Mouse (Mus musculus): Measurements from ENCODE around the gene Sgta. TPM values are rescaled to one million over a fixed set of nuclear protein-coding genes. Genes with fewer than 3 reads are reported as not detected.

The Sgta gene
- polyA plus RNA-seq, 1 experiment, result 139 TPM

GRCm38 (mm10) chr10:81036988-81037580, 22.9 kb downstream of the Sgta start, which contains the start of gene Slc39a3:
TSS of gene Slc39a3 (minus strand) at chr10:81037426.
- no peak within 1 kb of the TSS for H3K27ac ChIP-seq (replicated peaks; ENCODE audit: low read depth, low read length)
- peak within 1 kb of the TSS; percentile 75 for H3K4me3 ChIP-seq (ENCODE audit: insufficient read depth, low read depth, low read length)
- H3K4me1 ChIP-seq (ENCODE audit: control insufficient read depth, insufficient read depth, insufficient read length, low read length), result no peaks in the 10 kb centered on the region

DNA sequence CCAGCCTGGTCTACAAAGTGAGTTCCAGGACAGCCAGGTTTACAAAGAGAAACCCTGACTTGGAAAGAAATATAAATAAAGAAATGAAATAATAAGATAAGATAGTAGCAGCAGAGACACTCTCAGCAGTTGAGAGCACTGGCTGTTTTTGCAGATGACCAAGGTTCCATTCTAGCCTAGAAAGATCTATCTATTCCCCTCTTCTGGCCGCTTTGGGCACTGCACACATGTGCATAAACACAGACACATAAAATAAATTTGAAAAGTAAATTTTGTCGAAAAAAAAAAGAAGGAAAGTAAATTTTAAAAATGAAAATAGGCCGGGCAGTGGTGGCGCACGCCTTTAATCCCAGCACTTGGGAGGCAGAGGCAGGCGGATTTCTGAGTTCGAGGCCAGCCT, 23.7 kb downstream of the Sgta start:
- no peaks in the 10 kb centered on the region for H3K4me1 ChIP-seq (ENCODE audit: control insufficient read depth, insufficient read depth, insufficient read length, low read length)
- no peak overlapping the region for H3K4me3 ChIP-seq (ENCODE audit: insufficient read depth, low read depth, low read length)
- H3K27ac ChIP-seq (replicated peaks; ENCODE audit: low read depth, low read length), result no peak overlapping the region

DNA sequence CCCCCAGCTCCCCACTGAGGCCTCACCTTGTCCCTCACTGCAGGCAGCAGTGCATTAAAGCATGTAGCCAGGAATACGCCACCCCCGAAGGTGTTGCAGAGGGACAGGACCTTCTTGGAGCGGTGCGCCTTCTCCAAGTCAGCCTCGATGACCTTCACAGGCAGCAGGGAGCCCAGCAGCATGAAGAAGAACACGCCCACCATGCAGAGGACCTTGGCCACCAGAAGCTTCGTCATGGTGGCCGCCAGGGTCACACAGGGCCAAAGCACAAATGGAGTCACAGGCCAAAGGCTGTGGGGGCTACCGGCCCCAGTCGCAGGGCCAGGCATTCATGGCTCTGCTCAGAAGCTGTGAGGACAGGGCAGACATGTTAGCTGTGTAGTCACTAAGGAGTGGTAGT, 26.4 kb downstream of the Sgta start:
- Histone ChIP-seq H3K4me1 (ENCODE audit: control insufficient read depth, insufficient read depth, insufficient read length, low read length) (no peaks in the 10 kb centered on the region), H3K27ac (replicated peaks; ENCODE audit: low read depth, low read length) (no peak overlapping the region), H3K4me3 (ENCODE audit: insufficient read depth, low read depth, low read length) (no peak overlapping the region)

GRCm38 (mm10) chr10:81029031-81029430, 30.9 kb downstream of the Sgta start:
- Histone ChIP-seq H3K4me1 (ENCODE audit: control insufficient read depth, insufficient read depth, insufficient read length, low read length) (no peaks in the 10 kb centered on the region), H3K4me3 (ENCODE audit: insufficient read depth, low read depth, low read length) (no peak overlapping the region), H3K27ac (replicated peaks; ENCODE audit: low read depth, low read length) (no peak overlapping the region)

GRCm38 (mm10) chr10:81028219-81028618, 31.8 kb downstream of the Sgta start:
- H3K4me3 ChIP-seq (ENCODE audit: insufficient read depth, low read depth, low read length), result no peak overlapping the region
- H3K27ac ChIP-seq (replicated peaks; ENCODE audit: low read depth, low read length), result no peak overlapping the region

GRCm38 (mm10) chr10:81027331-81027730, 32.6 kb downstream of the Sgta start:
- H3K27ac ChIP-seq (replicated peaks; ENCODE audit: low read depth, low read length), result no peak overlapping the region

More at GRCm38 (mm10) chr10:81028219-81028618, 31.8 kb downstream of the Sgta start:
- H3K4me1 ChIP-seq (ENCODE audit: control insufficient read depth, insufficient read depth, insufficient read length, low read length), result no peaks in the 10 kb centered on the region

GRCm38 (mm10) chr10:81026857-81027256, 33.1 kb downstream of the Sgta start:
- H3K4me1 ChIP-seq (ENCODE audit: control insufficient read depth, insufficient read depth, insufficient read length, low read length), result no peaks in the 10 kb centered on the region
- H3K4me3 ChIP-seq (ENCODE audit: insufficient read depth, low read depth, low read length), result no peak overlapping the region
- no peak overlapping the region for H3K27ac ChIP-seq (replicated peaks; ENCODE audit: low read depth, low read length)

More at GRCm38 (mm10) chr10:81027331-81027730, 32.6 kb downstream of the Sgta start:
- Histone ChIP-seq H3K4me3 (ENCODE audit: insufficient read depth, low read depth, low read length) (no peak overlapping the region), H3K4me1 (ENCODE audit: control insufficient read depth, insufficient read depth, insufficient read length, low read length) (no peaks in the 10 kb centered on the region)

DNA sequence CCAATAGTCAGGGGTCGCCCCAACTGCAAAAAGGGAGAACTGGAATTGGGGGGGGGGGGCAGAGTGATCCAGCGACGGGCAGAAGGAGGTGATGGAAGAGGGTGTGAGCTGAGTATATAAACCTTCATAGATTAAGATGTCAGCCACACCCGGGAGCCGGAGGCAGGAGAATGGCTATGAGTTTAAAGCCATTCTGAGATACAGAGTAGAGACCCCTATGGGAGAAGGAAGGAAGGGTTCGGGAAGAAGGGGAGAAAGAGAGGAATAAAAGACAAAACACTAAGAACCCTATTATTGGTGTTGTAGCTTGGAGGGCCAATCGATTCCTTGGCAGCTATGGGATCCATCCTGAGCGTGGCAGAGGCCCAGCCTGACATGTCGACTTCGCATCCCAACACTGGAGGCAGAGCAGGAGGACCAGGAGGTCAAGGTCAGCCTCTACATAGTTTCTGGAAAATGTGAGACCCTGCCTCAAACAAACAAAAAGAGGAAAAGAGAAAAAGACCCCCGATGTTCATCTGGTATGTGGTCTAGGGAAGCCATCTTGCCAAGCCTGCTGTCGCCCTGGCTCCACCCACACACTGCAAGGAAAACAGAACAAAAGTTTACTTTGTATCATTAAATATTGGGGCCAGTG, 34.2 kb downstream of the Sgta start, which contains the start of gene Diras1:
TSS of gene Diras1 (minus strand) at position 24 of the 637 bp plus-strand sequence.
- no peaks in the 10 kb centered on the region for H3K4me1 ChIP-seq (ENCODE audit: control insufficient read depth, insufficient read depth, insufficient read length, low read length)
- no peak within 1 kb of the TSS for H3K4me3 ChIP-seq (ENCODE audit: insufficient read depth, low read depth, low read length)

GRCm38 (mm10) chr10:81025047-81025621, 34.8 kb downstream of the Sgta start:
- Histone ChIP-seq H3K4me1 (ENCODE audit: control insufficient read depth, insufficient read depth, insufficient read length, low read length) (no peaks in the 10 kb centered on the region), H3K4me3 (ENCODE audit: insufficient read depth, low read depth, low read length) (no peak overlapping the region), H3K27ac (replicated peaks; ENCODE audit: low read depth, low read length) (no peak overlapping the region)

More for the DNA sequence above, 34.2 kb downstream of the Sgta start, which contains the start of gene Diras1:
- no peak within 1 kb of the TSS for H3K27ac ChIP-seq (replicated peaks; ENCODE audit: low read depth, low read length)

- H3K27ac ChIP-seq (replicated peaks; ENCODE audit: low read depth, low read length), result no peak overlapping the region
- no peaks in the 10 kb centered on the region for H3K4me1 ChIP-seq (ENCODE audit: control insufficient read depth, insufficient read depth, insufficient read length, low read length)
- H3K4me3 ChIP-seq (ENCODE audit: insufficient read depth, low read depth, low read length), result no peak overlapping the region
Measured at GRCm38 (mm10) chr10:81024346-81024937, 35.5 kb downstream of the Sgta start.

- Histone ChIP-seq H3K27ac (replicated peaks; ENCODE audit: low read depth, low read length) (no peak overlapping the region), H3K4me1 (ENCODE audit: control insufficient read depth, insufficient read depth, insufficient read length, low read length) (no peaks in the 10 kb centered on the region), H3K4me3 (ENCODE audit: insufficient read depth, low read depth, low read length) (no peak overlapping the region)
Measured at GRCm38 (mm10) chr10:81022744-81023143, 37.2 kb downstream of the Sgta start.

DNA sequence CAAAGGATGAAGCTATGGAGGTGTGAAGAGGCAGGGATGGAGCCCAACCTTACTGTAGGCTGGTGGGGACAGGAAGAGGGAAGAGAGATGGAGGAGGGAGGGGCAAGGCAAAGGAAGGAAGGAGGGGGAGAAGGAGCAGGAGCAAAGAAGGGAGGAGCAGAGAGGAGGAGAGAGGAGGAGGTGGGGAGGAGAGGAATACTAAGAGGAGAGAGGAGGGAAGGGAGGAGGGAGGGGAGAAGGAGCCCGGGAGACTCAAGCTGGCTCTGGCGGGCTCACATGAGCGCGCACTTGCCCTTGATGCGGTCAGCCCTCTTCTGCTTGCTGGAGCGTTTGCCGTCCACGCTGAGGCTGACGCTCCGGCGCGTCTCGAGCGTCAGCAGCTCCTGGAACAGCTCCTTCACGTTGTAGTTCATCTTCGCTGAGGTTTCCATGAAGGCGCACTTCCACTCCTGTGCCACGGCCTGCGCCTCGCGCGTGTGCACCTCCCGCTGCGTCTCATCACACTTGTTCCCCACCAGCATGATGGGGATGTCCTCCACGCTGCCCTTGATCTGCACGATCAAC, 38.4 kb downstream of the Sgta start:
- H3K27ac ChIP-seq (replicated peaks; ENCODE audit: low read depth, low read length), result no peak overlapping the region
- H3K4me3 ChIP-seq (ENCODE audit: insufficient read depth, low read depth, low read length), result no peak overlapping the region
- H3K4me1 ChIP-seq (ENCODE audit: control insufficient read depth, insufficient read depth, insufficient read length, low read length), result no peaks in the 10 kb centered on the region

GRCm38 (mm10) chr10:81020207-81020606, 39.8 kb downstream of the Sgta start:
- Histone ChIP-seq H3K4me1 (ENCODE audit: control insufficient read depth, insufficient read depth, insufficient read length, low read length) (no peaks in the 10 kb centered on the region), H3K27ac (replicated peaks; ENCODE audit: low read depth, low read length) (no peak overlapping the region), H3K4me3 (ENCODE audit: insufficient read depth, low read depth, low read length) (no peak overlapping the region)

- no peak overlapping the region for H3K27ac ChIP-seq (replicated peaks; ENCODE audit: low read depth, low read length)
- no peaks in the 10 kb centered on the region for H3K4me1 ChIP-seq (ENCODE audit: control insufficient read depth, insufficient read depth, insufficient read length, low read length)
- H3K4me3 ChIP-seq (ENCODE audit: insufficient read depth, low read depth, low read length), result no peak overlapping the region
Measured at GRCm38 (mm10) chr10:81019687-81020086, 40.3 kb downstream of the Sgta start.

DNA sequence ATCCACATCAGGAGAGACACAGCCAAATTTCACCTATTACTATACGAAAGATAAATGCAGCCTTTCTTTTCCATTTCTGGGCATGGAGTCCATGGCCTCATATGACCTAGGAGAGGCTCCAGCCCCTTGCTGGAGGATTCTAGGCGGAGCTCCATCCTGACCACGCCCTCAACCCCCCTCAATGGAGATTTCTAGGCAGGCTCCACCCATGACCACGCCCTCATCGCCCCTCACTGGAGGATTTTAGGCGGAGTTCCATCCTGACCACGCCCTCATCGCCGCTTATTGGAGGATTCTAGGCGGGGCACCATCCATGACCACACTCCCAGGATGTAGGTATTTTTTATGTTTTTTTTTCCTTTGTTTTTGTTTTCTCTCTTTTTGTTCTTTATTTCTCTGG, 41.7 kb downstream of the Sgta start:
- no peaks in the 10 kb centered on the region for H3K4me1 ChIP-seq (ENCODE audit: control insufficient read depth, insufficient read depth, insufficient read length, low read length)
- H3K4me3 ChIP-seq (ENCODE audit: insufficient read depth, low read depth, low read length), result no peak overlapping the region
- H3K27ac ChIP-seq (replicated peaks; ENCODE audit: low read depth, low read length), result no peak overlapping the region
